Mouse (Mus musculus) embryo, embryonic 9.5 days (tissue): ENCODE data around the gene Nme6.

Experiments used
- DNase-seq: peaks from one replicate; pipeline ENCODE4 v3.0.0-alpha.2; 2017; ENCODE audit errors: extremely low spot score

The Nme6 gene

DNA sequence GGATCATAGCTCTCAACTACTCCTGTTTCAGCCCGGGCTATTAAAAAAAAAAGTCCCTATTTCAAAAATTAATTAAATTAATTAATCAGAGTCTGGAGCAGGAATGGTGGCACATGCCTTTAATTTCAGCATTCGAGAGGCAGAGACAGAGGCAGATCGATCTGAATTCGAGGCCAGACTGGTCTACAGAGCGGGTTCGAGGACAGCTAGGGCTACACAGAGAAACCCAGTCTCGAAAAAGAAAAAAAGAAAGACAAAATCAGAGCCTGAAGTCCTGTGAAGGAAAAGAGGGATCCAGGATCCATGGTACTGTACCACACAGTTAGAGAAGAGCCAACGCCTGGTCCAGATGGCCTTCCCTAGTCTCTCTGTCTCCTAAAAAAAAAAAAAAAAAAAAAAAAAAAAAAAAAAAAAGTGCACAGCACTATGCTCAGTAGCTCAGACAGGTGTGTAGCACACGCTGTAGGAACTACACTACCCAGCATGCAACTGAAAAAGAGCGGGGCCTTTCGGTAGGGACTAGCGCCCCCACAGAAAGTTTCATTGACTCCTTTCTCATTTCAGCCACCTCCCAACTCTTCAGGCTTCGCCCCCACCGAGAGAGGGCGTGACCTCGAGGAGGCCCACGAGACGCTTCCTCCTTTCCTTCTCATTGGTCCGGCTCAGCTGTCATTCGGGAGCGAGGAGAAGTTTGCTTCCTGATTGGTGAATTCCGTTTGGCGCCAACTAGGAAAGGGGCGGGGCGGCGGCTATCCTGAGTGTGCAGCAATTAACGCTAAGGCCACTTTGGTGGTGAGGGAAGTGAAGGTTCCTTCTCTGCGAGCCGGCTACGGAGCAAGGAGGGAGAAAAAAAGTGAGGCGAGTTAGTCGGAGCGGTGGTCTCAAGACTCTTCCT, 42.5 kb downstream of the Nme6 start, which contains the start of gene Cdc25a:
Cdc25a (plus strand) TSS at position 783 of the 895 bp plus-strand sequence.
- DNase-seq = peak; percentile 96

DNA sequence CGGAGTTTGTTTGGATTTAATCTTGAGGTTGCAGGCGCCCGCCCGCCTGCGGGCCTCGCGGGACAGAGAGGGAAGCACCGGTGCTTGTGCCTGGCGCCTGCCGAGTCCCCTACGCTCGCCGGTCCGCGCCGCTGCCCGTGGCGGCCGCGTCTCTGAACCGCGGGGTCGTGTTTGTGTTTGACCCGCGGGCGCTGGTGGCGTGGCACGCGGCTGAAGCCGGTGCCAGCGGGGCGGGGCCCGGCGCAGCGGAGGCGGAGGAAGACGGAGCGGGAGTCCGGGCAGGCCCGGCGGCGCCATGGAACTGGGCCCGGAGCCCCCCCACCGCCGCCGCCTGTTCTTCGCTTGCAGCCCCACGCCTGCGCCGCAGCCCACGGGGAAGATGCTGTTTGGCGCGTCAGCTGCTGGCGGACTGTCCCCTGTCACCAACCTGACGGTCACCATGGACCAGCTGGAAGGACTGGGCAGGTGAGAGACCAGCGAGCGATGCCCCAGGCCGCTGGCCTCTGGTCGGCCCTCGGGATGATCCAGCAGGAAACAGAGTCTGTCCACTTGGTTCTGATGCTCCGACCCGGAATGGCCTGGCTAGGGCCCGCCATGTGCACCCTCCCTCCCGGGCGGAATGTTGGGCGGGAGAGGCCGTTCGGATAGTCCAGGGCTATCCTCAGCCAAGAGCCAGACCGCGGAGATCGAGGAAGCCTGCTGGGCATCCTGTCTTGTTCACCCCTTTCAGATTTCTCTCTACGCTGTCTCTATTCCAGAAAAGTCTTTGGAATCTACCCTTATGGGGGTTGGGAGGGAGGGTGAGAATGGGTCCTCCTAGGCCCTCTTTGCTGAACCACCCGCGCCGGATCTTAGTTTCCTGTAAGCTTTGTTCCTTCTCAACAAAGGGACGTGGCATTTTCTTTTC, 43.4 kb downstream of the Nme6 start:
- peak; percentile 56 for DNase-seq

DNA sequence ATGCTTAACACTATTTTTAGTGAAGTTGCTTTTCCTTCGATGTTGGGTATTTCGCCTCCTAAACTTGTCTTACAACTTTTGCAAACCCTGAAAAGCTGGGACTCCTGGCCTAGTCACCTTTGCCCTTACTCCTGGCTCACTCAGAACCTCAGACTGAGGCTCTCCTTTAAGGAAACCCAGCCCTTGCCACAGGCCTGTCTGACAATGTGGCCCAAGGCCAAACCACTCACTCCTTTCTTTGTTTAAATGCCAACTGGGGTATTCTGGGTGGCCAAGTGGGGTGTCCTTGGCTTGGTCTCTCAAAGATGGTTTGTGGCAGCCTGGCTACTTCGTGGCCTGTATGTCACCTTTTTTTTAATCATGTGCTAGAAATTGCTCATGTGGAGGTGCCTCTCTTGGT, 44.2 kb downstream of the Nme6 start:
- no peak for DNase-seq

DNA sequence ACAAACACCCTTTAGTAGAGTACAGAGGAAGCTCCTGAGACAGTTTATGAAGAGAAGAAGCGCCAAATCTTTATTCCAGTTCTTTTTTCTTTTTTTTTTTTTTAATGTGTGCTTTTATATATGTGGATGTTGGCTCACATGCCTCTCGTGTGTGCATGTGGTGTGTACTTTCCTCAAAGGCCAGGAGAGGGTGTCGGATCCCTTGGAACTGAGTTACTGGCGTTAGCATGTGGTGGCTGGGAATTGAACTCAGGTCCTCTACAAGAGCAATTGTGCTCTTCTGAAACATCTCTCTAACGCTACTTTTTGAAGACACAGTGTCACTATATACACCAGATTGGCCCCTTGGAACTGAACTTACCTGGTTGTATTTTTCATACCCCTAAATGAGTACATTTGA, 45.1 kb downstream of the Nme6 start:
- DNase-seq = no peak

DNA sequence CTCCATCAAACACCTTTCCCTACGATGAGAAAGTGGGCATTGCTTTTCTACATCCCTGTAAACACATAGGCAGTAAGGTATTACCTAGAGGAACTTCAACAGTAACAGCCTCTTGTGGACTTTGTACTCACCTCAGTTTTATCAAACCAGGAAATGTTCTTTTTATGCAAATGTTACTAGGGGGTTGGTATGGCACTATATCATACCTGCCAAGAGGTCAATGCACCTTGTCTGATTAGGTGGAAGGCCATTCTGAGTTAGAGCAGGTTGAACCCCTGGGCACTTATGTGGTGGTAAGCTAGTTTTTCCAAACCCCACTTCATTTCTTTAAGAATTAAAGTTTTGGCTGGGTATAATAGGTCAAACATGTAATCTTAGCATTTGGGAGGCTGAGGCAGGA, 46.8 kb downstream of the Nme6 start:
- DNase-seq = no peak

DNA sequence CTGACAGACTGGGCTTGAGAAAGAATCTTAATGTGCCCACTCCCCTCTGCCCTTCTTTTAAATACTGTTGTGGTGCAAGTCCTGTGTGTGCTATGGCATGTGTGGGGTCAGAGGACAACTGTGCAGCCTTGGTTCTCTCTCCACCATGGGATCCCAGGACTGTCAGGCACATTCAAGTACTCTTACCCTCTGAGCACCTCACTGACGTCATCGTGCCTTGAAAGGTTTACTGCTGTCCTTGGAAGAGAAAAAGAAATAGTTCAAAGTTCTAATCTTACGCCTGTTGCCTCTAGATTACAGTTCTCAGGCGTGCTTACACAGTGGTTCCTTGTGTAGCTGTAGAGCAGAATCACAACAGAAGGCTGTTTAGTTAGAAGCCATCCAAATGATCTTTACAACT, 53.7 kb downstream of the Nme6 start:
- DNase-seq = no peak

DNA sequence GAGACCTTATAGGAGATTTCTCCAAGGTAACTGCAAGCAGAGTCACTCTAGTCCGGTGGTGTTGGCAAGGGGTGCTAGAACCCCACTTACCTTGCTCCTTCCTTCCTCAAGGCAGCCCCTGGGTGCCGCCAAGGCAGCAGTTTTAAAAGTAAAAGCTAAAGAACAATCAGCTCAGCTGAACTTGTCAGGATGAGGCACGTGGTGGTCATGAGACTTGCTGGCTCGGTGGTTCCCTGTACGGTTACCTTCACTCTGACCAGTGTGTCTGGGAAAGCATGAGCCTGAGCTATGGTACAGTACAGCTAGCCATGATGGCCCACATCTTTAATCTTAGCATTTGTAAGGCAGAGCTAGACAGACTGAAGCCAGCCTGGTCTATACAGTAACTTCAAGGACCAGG, 54.8 kb downstream of the Nme6 start:
- DNase-seq = no peak

DNA sequence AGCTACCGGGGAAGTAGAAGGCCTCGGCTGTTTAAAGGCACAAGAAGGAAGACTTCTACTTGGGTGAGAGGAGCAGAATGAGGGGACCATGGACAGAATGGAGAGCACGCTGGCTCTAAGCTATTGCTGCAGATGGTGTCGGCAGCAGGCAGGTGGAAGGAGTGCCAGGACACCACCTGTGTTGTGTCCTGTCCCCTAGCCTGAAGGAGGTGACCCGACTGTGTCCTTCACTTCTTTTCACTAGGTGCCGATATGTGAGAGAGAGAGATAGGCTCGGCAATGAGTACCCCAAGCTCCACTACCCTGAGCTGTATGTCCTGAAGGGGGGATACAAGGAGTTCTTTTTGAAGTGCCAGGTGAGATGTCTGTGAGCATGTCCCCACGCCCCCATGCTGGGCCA, 59.0 kb downstream of the Nme6 start:
- DNase-seq = no peak
